Comparison of ENCODE assay signal across 16 mouse cellular contexts in the genomic region with DNA sequence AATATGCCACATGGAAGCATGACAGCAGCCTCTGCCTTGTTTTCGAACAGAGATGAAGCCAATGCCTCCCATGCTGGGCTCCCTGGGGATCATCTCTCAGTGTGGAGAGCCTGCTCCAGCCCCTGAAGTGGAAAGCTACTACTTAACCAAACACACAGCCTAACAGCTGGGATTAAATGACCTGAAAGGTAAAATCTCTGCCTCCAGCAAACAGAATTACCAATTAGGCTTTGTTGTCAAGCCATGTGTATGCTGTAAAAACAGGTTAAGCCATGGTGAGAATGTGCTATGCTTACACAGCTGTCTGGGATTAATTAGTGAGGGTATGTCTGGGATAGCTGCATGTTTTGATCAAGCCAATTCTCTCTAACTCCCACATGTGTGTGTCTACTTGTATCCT. TPM values are rescaled to one million over a fixed set of nuclear protein-coding genes. Genes with fewer than 3 reads are reported as not detected.
DNase-seq lines count a peak whose midpoint lies in the region; ATAC-seq and TF ChIP-seq lines count a peak whose summit lies in the region.
"Had no signal": no experiment of that assay in that cellular context is flagged by ENCODE, and none has a peak within 500 bp of the region (broad histone marks: within the 10 kb centered on the region; RNA-seq: fewer than 3 reads in every experiment).

No protein-coding gene starts in this region.

- no peak overlapping the region for H3K4me3 ChIP-seq in kidney, postnatal 0 days (replicated peaks; ENCODE audit: low read depth, low read length)
- H3K4me3 ChIP-seq in embryonic facial prominence, embryonic 14.5 days (ENCODE audit: low read depth, low read length) = no peak overlapping the region
- H3K4me3 ChIP-seq in midbrain, embryonic 16.5 days (ENCODE audit: low read depth, low read length) = no peak overlapping the region
- no peak overlapping the region for H3K4me3 ChIP-seq in thymus, adult 2 months (ENCODE audit: control insufficient read depth, insufficient read depth, low read length)
- H3K4me3 ChIP-seq: heart, embryonic 15.5 days; liver, embryonic 12.5 days; lung, embryonic 15.5 days; myocyte; stomach, embryonic 15.5 days had no signal

- no peak for TF ChIP-seq POLR2A in thymus, adult 2 months (IDR thresholded peaks at IDR 0.05; ENCODE audit: control insufficient read depth, extremely low read depth, insufficient read depth, low read length, poor library complexity)

- peak; percentile 2 for DNase-seq in kidney, postnatal 0 days (ENCODE audit: low spot score)
- no peak for DNase-seq in kidney, adult 8-10 months
- peak; percentile 12 for DNase-seq in brain, adult 2 months (ENCODE audit: low read depth, low spot score)
- DNase-seq in embryonic facial prominence, embryonic 14.5 days (ENCODE audit: low spot score) = peak; percentile 70
- DNase-seq in adipocyte (ENCODE audit: low spot score) = no peak
- no peak for DNase-seq in thymus, adult 2 months
- DNase-seq: B cell, adult 2 months; cerebellum, adult 2 months; kidney, postnatal 14 days; thymus, postnatal 14 days had no signal

- no peak for ATAC-seq in kidney, postnatal 0 days (replicated peaks; ENCODE audit: low FRiP score, low read depth)
- ATAC-seq in embryonic facial prominence, embryonic 14.5 days (ENCODE audit: low read depth) = peak; percentile 65; the same call in 1 of the 2 replicates
- 0 out of 2 replicates have a peak, but pooled peaks have one; percentile 42 for ATAC-seq in midbrain, embryonic 16.5 days
- ATAC-seq: liver, embryonic 12.5 days had no signal

- TF ChIP-seq CTCF in kidney, postnatal 0 days (IDR thresholded peaks at IDR 0.05; ENCODE audit: low read depth) = no peak
- TF ChIP-seq CTCF in thymus, adult 2 months (IDR thresholded peaks at IDR 0.05; ENCODE audit: borderline replicate concordance, control insufficient read depth, extremely low read depth, insufficient read depth, low read length, poor library complexity) = no peak

- 41% methylated on average over 1 of the region's 1 CpGs for WGBS in kidney, postnatal 0 days
- WGBS in embryonic facial prominence, embryonic 14.5 days = 18% methylated on average over 1 of the region's 1 CpGs
- 23% methylated on average over 1 of the region's 1 CpGs for WGBS in midbrain, embryonic 16.5 days
- WGBS in thymus, adult 2 months = 91% methylated on average over 1 of the region's 1 CpGs

- no peaks in the 10 kb centered on the region for H3K27me3 ChIP-seq in kidney, postnatal 0 days (ENCODE audit: insufficient read depth, low read length)
- H3K27me3 ChIP-seq in embryonic facial prominence, embryonic 14.5 days (replicated peaks; ENCODE audit: control insufficient read depth, insufficient read depth, low read length) = no peaks in the 10 kb centered on the region
- no peaks in the 10 kb centered on the region for H3K27me3 ChIP-seq in midbrain, embryonic 16.5 days (ENCODE audit: control insufficient read depth, insufficient read depth, low read depth, low read length)
- no peaks in the 10 kb centered on the region for H3K27me3 ChIP-seq in thymus, adult 2 months (ENCODE audit: control insufficient read depth, insufficient read depth, low read length)
- H3K27me3 ChIP-seq: heart, embryonic 15.5 days; liver, embryonic 12.5 days; lung, embryonic 15.5 days; stomach, embryonic 15.5 days had no signal

- H3K9me3 ChIP-seq in kidney, postnatal 0 days (replicated peaks; ENCODE audit: low read length) = no peaks in the 10 kb centered on the region
- no peaks in the 10 kb centered on the region for H3K9me3 ChIP-seq in embryonic facial prominence, embryonic 14.5 days (ENCODE audit: control insufficient read depth, low read length)
- no peaks in the 10 kb centered on the region for H3K9me3 ChIP-seq in midbrain, embryonic 16.5 days (replicated peaks; ENCODE audit: control insufficient read depth, low read length, poor library complexity, severe bottlenecking)
- H3K9me3 ChIP-seq: heart, embryonic 15.5 days; liver, embryonic 12.5 days; lung, embryonic 15.5 days; stomach, embryonic 15.5 days had no signal

- no peaks in the 10 kb centered on the region for H3K36me3 ChIP-seq in kidney, postnatal 0 days (ENCODE audit: insufficient read depth, low read length)
- H3K36me3 ChIP-seq in embryonic facial prominence, embryonic 14.5 days (ENCODE audit: control insufficient read depth, insufficient read depth, low read length) = no peaks in the 10 kb centered on the region
- no peaks in the 10 kb centered on the region for H3K36me3 ChIP-seq in midbrain, embryonic 16.5 days (ENCODE audit: control insufficient read depth, insufficient read depth, low read length)
- no peaks in the 10 kb centered on the region for H3K36me3 ChIP-seq in thymus, adult 2 months (ENCODE audit: control insufficient read depth, insufficient read depth, low read length)
- H3K36me3 ChIP-seq: heart, embryonic 15.5 days; liver, embryonic 12.5 days; lung, embryonic 15.5 days; stomach, embryonic 15.5 days had no signal

- H3K27ac ChIP-seq in kidney, postnatal 0 days = no peak overlapping the region
- H3K27ac ChIP-seq in embryonic facial prominence, embryonic 14.5 days (replicated peaks; ENCODE audit: low read depth, low read length) = no peak overlapping the region
- no peak overlapping the region for H3K27ac ChIP-seq in midbrain, embryonic 16.5 days (ENCODE audit: low read length)
- H3K27ac ChIP-seq in thymus, adult 2 months (ENCODE audit: control insufficient read depth, insufficient read depth, low read length) = no peak overlapping the region
- H3K27ac ChIP-seq: heart, embryonic 15.5 days; liver, embryonic 12.5 days; lung, embryonic 15.5 days; stomach, embryonic 15.5 days had no signal

- H3K4me1 ChIP-seq in kidney, postnatal 0 days (replicated peaks; ENCODE audit: insufficient read depth, low read length) = no peaks in the 10 kb centered on the region
- peaks cover 6% of the 10 kb centered on the region; the same call in 1 of the 2 replicates for H3K4me1 ChIP-seq in embryonic facial prominence, embryonic 14.5 days (ENCODE audit: control insufficient read depth, insufficient read depth, low read length)
- no peaks in the 10 kb centered on the region for H3K4me1 ChIP-seq in midbrain, embryonic 16.5 days (ENCODE audit: control insufficient read depth, insufficient read depth, low read length)
- no peaks in the 10 kb centered on the region for H3K4me1 ChIP-seq in thymus, adult 2 months (replicated peaks; ENCODE audit: control insufficient read depth, insufficient read depth, low read length)
- H3K4me1 ChIP-seq: heart, embryonic 15.5 days; lung, embryonic 15.5 days; stomach, embryonic 15.5 days had no signal

- H3K9ac ChIP-seq in kidney, postnatal 0 days (ENCODE audit: low read depth, low read length) = no peak overlapping the region
- no peak overlapping the region for H3K9ac ChIP-seq in embryonic facial prominence, embryonic 14.5 days (ENCODE audit: low read depth, low read length)
- no peak overlapping the region for H3K9ac ChIP-seq in midbrain, embryonic 16.5 days (ENCODE audit: low read depth, low read length)
- H3K9ac ChIP-seq: heart, embryonic 15.5 days; liver, embryonic 12.5 days; lung, embryonic 15.5 days; stomach, embryonic 15.5 days had no signal

- H3K4me2 ChIP-seq in kidney, postnatal 0 days (ENCODE audit: low read length) = no peak overlapping the region
- no peak overlapping the region for H3K4me2 ChIP-seq in embryonic facial prominence, embryonic 14.5 days (ENCODE audit: low read depth, low read length)
- H3K4me2 ChIP-seq in midbrain, embryonic 16.5 days (ENCODE audit: low read length) = no peak overlapping the region
- H3K4me2 ChIP-seq: heart, embryonic 15.5 days; liver, embryonic 12.5 days; lung, embryonic 15.5 days; stomach, embryonic 15.5 days had no signal

RNA-seq across cellular contexts. Expression of a gene that starts 42.3 kb away (rescaled TPM):
- polyA plus RNA-seq in kidney, postnatal 0 days (2015; fragmentation: Nextera tagmentation; extraction: Ambion mirVana) = 2.4 and 2.6 TPM in 2 replicates
- polyA plus RNA-seq in embryonic facial prominence, embryonic 14.5 days (2014; fragmentation: Nextera tagmentation; extraction: Ambion mirVana) = 3.0 and 3.3 TPM in 2 replicates
- polyA plus RNA-seq in midbrain, embryonic 16.5 days (2015; fragmentation: Nextera tagmentation; extraction: Ambion mirVana) = 2.6 and 2.9 TPM in 2 replicates
- polyA plus RNA-seq in thymus, adult 2 months (2012; rRNA removed) = 15.7 and 20.0 TPM in 2 replicates

Comparison
In these comparisons a context has a peak if more than half of its experiments do, and no peak if none do; other contexts are left out.
1. DNase-seq: peak in kidney, postnatal 0 days (single experiment), brain, adult 2 months (single experiment) and embryonic facial prominence, embryonic 14.5 days (single experiment); none in kidney, adult 8-10 months (0 of 2), adipocyte (single experiment) and thymus, adult 2 months (single experiment).